Mouse (Mus musculus) yolk sac, embryonic 10.5 days (tissue): ENCODE data around the gene Olfr429.
"Not testable (repeated sequence)": the region's sequence is repeated elsewhere in the genome, so short reads cannot be mapped to it uniquely, and the experiment has no call there.

ENCODE experiments used
- DNase-seq: peaks from one replicate; pipeline ENCODE4 v3.0.0-alpha.2; 2017; ENCODE audit warnings: low spot score

Olfr429 gene

GRCm38 (mm10) chr1:174084031-174084430 is at the start of gene Olfr429:
TSS of gene Olfr429 (plus strand) at chr1:174084331.
- DNase-seq, result no peak

- no peak for DNase-seq
These were observed 48.3 kb upstream of the Olfr429 start for GRCm38 (mm10) chr1:174035841-174036240.

DNA sequence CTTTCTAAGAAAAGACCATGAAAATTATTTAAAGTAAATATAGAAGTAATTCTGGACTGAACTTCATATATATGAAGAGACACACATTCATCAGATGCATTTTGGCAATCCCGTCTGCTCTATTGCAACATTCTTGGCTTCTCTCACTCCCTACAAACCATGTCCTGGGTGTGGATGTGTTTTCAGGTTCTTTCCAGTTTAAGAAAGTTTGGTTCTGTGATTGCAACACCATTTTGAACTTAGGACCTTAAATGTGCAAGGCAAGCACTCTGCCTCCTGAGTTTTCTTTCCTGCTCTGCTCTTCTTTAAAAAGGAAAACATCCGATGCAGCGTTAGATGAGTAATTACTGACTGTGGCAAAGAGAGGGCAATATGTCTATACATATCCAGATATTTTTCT is 45.7 kb upstream of the Olfr429 start:
- DNase-seq, result no peak

- no peak for DNase-seq
These were observed 43.5 kb upstream of the Olfr429 start, which contains the start of gene Olfr433 for GRCm38 (mm10) chr1:174040523-174041177. TSS of gene Olfr433 (plus strand) at chr1:174040705.

DNA sequence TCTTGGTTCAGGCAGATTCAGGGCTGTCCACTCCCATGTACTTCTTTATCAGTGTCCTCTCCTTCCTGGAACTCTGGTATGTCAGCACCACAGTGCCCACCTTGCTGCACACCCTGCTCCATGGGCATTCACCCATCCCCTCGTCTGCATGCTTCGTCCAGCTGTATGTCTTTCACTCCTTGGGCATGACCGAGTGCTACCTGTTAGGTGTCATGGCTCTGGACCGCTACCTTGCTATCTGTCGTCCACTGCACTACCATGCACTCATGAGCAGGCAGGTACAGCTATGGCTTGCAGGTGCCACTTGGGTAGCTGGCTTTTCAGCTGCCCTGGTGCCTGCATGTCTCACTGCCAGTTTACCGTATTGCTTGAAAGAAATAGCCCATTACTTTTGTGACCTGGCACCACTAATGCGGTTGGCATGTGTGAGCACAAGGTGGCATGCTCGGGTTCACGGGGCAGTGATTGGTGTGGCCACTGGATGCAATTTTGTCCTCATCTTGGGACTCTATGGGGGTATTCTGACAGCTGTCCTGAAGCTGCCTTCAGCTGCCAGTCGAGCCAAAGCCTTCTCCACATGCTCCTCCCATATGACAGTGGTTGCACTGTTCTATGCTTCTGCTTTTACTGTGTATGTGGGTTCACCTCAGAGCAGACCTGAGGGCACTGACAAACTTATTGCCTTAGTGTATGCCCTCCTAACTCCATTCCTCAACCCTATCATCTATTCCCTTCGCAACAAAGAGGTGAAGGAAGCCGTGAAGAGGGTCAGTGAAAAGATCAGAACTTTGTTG is 41.8 kb upstream of the Olfr429 start:
- DNase-seq, result not testable (repeated sequence)

DNA sequence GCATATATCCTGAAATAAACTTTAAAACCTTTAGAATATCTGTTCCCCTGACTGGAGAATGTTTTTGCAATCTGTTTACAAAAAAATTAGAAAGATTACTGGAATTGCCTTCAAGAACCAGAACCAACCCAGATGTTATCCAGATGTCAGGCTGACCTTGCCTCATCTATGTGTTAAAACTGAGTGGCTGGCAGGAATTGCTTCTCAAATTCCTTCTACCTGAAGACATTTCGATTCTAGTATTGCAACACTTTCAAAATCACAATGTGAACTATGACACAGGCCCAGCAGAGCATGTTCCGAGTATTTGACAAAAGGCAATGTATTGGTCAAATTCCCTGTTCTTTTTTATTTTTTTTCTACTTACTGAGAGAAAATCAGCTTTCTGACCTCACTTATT is 39.7 kb upstream of the Olfr429 start:
- no peak for DNase-seq

GRCm38 (mm10) chr1:174048227-174048626 is 35.9 kb upstream of the Olfr429 start:
- not testable (repeated sequence) for DNase-seq

- DNase-seq, result no peak
These were observed 35.2 kb upstream of the Olfr429 start, which contains the start of gene Olfr432 for GRCm38 (mm10) chr1:174048893-174049292. TSS of gene Olfr432 (plus strand) at chr1:174049205.

- not testable (repeated sequence) for DNase-seq
These were observed 34.8 kb upstream of the Olfr429 start for GRCm38 (mm10) chr1:174049357-174049756.

DNA sequence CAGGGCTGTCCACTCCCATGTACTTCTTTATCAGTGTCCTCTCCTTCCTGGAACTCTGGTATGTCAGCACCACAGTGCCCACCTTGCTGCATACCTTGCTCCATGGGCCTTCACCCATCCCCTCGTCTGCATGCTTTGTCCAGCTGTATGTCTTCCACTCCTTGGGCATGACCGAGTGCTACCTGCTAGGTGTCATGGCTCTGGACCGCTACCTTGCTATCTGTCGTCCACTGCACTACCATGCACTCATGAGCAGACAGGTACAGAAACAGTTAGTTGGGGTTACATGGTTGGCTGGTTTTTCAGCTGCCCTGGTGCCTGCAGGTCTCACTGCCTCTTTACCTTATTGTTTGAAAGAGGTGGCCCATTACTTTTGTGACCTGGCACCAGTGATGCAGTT is 33.6 kb upstream of the Olfr429 start:
- no peak for DNase-seq

GRCm38 (mm10) chr1:174051515-174051914 is 32.6 kb upstream of the Olfr429 start:
- DNase-seq, result no peak

DNA sequence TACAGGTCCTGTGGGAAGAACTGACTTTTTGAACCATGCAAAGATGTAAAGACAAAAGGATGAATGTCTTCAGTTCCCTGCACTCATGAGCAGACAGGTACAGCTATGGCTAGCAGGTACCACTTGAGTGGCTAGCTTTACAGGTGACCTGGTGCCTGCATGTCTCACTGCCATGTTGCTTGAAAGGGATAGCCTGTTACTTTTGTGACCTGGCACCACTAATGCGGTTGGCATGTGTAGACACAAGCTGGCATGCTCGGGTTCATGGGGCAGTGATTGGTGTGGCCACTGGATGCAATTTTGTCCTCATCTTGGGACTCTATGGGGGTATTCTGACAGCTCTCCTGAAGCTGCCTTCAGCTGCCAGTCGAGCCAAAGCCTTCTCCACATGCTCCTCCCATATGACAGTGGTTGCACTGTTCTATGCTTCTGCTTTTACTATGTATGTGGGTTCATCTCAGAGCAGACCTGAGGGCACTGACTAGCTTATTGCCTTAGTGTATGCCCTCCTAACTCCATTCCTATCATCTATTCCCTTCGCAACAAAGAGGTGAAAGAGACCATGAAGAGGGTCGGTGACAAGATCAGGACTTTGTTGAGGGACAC is 32.1 kb upstream of the Olfr429 start:
- no peak for DNase-seq

DNA sequence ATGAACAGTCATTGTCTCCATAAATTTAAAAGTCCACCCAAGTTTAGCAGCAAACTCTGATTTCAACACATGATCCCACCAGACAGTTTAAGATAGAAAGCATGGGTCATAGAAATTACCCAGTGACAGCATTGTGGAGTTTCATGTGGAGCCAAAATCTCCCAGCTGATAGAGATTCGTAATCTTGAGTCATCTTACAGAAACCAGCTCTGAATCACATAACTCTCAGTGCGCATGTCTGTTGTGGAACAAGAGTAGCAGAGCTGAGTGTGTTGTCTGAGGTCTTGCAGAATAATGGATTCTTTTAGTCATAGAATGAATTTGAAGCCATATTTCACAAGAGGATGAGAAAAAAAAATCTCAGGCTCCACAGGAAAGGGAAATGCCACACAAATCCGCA is 31.1 kb upstream of the Olfr429 start:
- no peak for DNase-seq

DNA sequence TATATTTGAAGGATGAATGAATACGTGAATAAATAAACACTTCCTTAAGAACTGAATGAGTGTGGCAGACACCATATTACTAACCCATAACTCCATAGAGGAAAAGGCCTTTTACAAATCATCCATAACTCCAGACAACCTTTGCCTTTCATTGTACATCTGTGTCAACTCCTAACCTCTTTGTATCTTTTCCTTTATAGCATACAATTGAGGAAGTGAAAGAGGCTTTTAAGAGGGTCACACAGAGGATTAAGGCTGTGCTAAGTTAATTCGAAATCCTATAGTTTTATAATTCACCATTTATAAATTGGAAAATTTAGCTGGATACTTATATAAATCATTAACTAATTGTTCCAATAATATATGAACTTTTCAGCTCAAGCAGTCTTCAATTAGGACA is 28.9 kb upstream of the Olfr429 start:
- DNase-seq, result no peak

DNA sequence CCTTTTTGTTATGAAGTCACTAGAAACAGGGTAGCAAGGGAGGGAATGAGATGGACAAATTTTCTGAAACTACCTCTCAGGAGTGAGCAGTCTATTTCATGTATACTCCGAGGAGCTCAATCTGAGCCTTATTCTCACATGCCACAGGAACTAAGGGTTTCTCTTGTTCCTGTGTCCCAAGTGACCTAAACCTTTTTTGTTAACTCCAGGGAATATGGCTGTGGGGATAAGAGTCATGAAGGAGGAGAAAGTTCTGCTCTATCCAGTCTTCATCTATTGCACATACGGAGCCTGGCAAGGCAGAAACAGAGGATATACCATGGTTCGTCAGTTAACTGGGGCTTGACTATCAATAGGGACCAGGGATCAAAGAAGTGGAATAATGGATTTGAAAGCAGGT is 17.8 kb upstream of the Olfr429 start, which contains the start of gene Olfr430:
Gene Olfr430 (plus strand): TSS at position 301 of the 400 bp plus-strand sequence.
- no peak for DNase-seq

DNA sequence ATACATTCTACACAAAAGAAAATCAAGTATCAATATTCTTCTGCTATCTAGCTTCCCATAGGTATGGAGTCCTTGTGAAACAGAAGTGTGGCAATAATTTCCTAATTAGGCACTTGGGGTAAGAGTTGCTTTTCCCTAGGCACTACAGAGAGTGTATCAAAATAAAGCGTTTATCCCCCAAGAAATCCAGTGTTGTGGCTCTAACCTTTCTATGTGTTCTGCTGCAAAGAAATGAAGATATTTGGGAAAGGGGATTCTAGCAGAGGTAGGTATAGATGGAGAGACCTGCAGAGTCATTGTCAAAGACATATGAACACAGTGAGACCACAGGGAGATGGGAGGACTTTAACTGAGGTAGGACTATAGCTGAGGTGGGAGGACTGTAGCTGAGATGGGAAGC is 12.5 kb downstream of the Olfr429 start, which contains the start of gene Olfr427:
Gene Olfr427 (plus strand): TSS at position 301 of the 400 bp plus-strand sequence.
- DNase-seq, result no peak

DNA sequence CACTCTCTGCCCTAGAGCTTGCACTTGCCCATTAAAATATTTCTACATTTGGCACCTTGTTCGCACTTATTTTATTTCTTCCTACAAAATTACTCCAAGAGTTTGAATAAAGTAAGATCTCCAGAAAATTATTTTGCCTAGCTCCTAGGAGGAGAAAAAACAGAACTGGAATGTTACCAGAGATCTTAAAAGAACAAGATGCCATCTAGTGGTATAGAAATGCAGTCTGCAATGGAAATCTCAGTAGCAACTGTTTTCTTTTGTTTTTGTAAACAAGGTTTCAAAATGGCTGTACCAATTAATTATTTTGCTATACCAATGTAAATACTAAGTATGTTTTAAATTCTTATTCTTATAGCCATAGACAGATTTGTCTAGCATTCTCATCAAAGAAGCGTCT is 19.6 kb downstream of the Olfr429 start:
- no peak for DNase-seq

DNA sequence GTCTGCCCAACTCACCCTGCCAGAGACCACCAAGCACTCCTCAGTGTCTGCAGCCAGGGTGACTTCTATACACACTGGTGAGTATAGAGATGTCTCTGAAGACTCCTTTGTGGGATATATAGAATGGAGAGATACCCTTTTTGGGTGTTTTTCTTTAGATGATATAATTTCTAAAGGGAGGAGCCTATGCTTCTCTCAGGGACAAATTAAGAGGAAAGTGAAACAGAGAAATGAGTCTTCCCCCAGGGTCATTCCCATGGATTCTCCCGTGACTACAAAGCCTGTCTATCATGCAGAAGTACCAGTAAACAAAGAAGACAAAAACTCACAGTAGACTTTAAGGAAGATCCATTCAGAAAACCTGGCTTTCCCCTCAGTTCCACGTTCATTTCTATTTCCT is 36.9 kb downstream of the Olfr429 start, which contains the start of gene Olfr231:
Gene Olfr231 (minus strand): TSS at position 101 of the 400 bp plus-strand sequence.
- DNase-seq, result no peak

GRCm38 (mm10) chr1:174131217-174131616 is 47.1 kb downstream of the Olfr429 start, which contains the start of gene Olfr424:
TSS of gene Olfr424 (plus strand) at chr1:174131517.
- DNase-seq, result no peak

DNA sequence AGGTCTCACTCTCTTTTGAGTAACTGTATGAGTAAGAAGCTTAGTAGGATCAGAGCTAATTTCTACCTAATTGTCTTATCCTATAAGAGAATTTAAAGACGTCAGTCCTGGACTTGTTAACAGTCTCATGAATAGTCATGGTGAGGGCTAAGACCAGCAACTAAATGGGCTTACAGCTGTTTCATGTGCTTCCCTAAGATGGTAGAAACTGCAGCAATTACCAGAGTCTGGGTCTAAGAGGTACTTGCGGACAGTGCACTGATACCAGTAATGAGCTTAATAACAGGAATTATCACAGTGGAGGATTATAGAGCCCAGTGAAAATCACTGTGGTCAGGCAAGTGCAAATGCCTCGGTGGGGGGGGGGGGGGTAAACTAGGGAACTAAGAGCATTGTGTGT is 47.9 kb downstream of the Olfr429 start:
- no peak for DNase-seq
